Mouse (Mus musculus): Measurements from ENCODE around the gene Vwf.

DNA sequence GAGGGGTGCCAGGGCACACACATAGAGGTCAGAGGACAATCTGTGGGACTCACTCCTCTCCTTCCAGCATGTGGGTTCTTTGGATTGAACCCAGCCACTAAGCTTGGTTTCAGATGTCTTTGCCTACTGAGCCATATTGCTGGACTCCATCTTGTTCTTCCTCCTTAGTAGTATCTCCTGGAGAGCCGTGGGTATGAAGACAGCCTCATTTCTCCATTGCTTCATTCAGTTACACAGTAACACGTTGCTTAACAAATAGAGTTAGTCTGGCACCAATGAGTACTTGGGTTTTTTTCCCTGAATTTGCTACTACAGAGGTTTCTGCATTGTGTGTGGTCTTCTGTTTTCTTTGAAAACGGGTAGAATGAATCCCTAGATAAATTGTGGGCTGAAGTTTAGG lies 20.5 kb upstream of the Vwf start:
- TF ChIP-seq CTCF (IDR thresholded peaks at IDR 0.05; ENCODE audit: insufficient read depth, low read length) (no peak), POLR2A (IDR thresholded peaks at IDR 0.05; ENCODE audit: borderline replicate concordance, extremely low read depth, low read depth, low read length) (no peak)

Data from lung, adult 2 months (tissue).